Comparison of ENCODE assay signal across 17 mouse cellular contexts in the genomic region with DNA sequence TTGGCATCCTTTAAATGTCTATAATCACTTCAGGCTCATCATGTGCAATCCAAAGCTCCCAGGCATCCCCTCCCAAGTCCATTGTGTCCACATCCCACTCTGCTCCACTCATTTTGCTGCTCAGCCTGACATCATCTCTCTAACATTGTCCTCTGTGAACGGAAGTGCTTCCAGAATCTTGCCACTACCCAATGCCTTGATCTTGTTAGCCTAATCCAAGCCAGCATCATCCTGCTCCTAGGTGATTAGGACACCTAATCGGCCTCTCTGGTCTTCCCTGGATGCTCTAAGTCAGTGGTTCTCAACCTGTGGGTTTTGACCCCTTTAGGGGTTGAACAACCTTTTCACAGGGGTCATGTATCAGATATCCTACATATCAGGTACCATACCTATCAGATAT.
DNase-seq lines count a peak whose midpoint lies in the region.
"Had no signal": no experiment of that assay in that cellular context is flagged by ENCODE, and none has a peak within 500 bp of the region (broad histone marks: within the 10 kb centered on the region; RNA-seq: fewer than 3 reads in every experiment).

No protein-coding gene starts in this region.

- H3K27me3 ChIP-seq in heart, embryonic 10.5 days (ENCODE audit: insufficient read depth, poor library complexity, severe bottlenecking), result no peaks in the 10 kb centered on the region
- H3K27me3 ChIP-seq: CH12.LX, Patski had no signal

- H3K36me3 ChIP-seq in heart, embryonic 10.5 days, result no peaks in the 10 kb centered on the region
- H3K36me3 ChIP-seq: G1E had no signal

- no peaks in the 10 kb centered on the region for H3K4me1 ChIP-seq in heart, embryonic 10.5 days

- peak; percentile 63 for DNase-seq in heart, adult 11 months
- no peak for DNase-seq in heart, embryonic 10.5 days (ENCODE audit: low spot score)
- DNase-seq in retina, postnatal 1 day, result peak; percentile 55
- no peak for DNase-seq in retina, embryonic 14.5 days (ENCODE audit: low spot score)
- DNase-seq: adrenal gland, adult 2 months; adrenal gland, adult 8-10 months; adrenal gland, postnatal 10 days; adrenal gland, postnatal 14 days; adrenal gland, postnatal 25 days; adrenal gland, postnatal 36 days; B cell, adult 2 months; cerebellum, adult 11 months; cerebellum, adult 11-12 months; cerebellum, adult 18-20 months had no signal

- WGBS in heart, embryonic 10.5 days, result 72% methylated on average over 2 of the region's 2 CpGs

- H3K27ac ChIP-seq in heart, embryonic 10.5 days, result no peak overlapping the region

- no peaks in the 10 kb centered on the region for H3K9me3 ChIP-seq in heart, embryonic 10.5 days

- H3K4me3 ChIP-seq in heart, embryonic 10.5 days, result no peak overlapping the region

Comparison
In these comparisons a context has a peak if more than half of its experiments do, and no peak if none do; other contexts are left out.
1. DNase-seq: peak in heart, adult 11 months (single experiment) and retina, postnatal 1 day (single experiment); none in heart, embryonic 10.5 days (single experiment) and retina, embryonic 14.5 days (single experiment).